Mouse (Mus musculus) hindbrain, embryonic 15.5 days (tissue): ENCODE measurements around the gene Cd8b1. TPM values are rescaled to one million over a fixed set of nuclear protein-coding genes. Genes with fewer than 3 reads are reported as not detected.

Source experiments
- ATAC-seq: fragments of 200-750 bp; cut with Nextera tagmentation; 2 replicates; pipeline ENCODE4 v1.8.0; 2017; ENCODE audit warnings: low read depth, moderate number of reproducible peaks, moderate TSS enrichment; ENCODE audit not compliant: low FRiP score
- H3K27ac ChIP-seq: fragments of 300-500 bp; sonication (generic); replicated peaks from 2 replicates; pipeline ENCODE4 v1.5.1; 2015; ENCODE audit warnings: mild to moderate bottlenecking, inconsistent platforms
- H3K27me3 ChIP-seq: fragments of 300-500 bp; sonication (generic); 2 replicates; pipeline ENCODE4 v1.6.1; 2015; ENCODE audit warnings: control low read depth, inconsistent platforms
- H3K36me3 ChIP-seq: fragments of 300-500 bp; sonication (generic); 2 replicates; pipeline ENCODE4 v1.6.1; 2015; ENCODE audit warnings: control low read depth, inconsistent platforms
- H3K4me1 ChIP-seq: fragments of 300-500 bp; sonication (generic); replicated peaks from 2 replicates; pipeline ENCODE4 v1.6.1; 2015; ENCODE audit warnings: control low read depth, inconsistent platforms
- H3K4me2 ChIP-seq: fragments of 300-500 bp; sonication (generic); 2 replicates; pipeline ENCODE4 v1.6.1; 2015; ENCODE audit warnings: moderate library complexity, mild to moderate bottlenecking, inconsistent platforms
- H3K4me3 ChIP-seq: fragments of 300-500 bp; sonication (generic); 2 replicates; pipeline ENCODE4 v1.5.1; 2015; ENCODE audit warnings: mild to moderate bottlenecking, inconsistent platforms
- H3K9ac ChIP-seq: fragments of 300-500 bp; sonication (generic); 2 replicates; pipeline ENCODE4 v1.6.1; 2015; ENCODE audit warnings: inconsistent platforms
- H3K9me3 ChIP-seq: fragments of 300-500 bp; sonication (generic); 2 replicates; pipeline ENCODE4 v1.6.1; 2016; ENCODE audit warnings: control low read depth, inconsistent platforms
- WGBS: fragments of 180-500 bp; shearing (Covaris S2); methylation state at CpG from one replicate; pipeline ENCODE4 v1.1.7; 2015; 5-methylcytosine and 5-hydroxymethylcytosine counted together
- polyA plus RNA-seq: library from polyadenylated mRNA; unstranded; fragments of >200 nt; fragmentation: Nextera tagmentation; extraction: Ambion mirVana; gene quantifications from 2 replicates; pipeline ENCODE4 v1.2.1, GENCODE M21; 2015

Cd8b1 gene
- polyA plus RNA-seq, 1 experiment from 2014 or later, result not detected

GRCm38 (mm10) chr6:71374921-71375320, 52.3 kb downstream of the Cd8b1 start:
- ATAC-seq, result no peak
- H3K27ac ChIP-seq, result no peak overlapping the region
- H3K4me1 ChIP-seq, result no peaks in the 10 kb centered on the region
- H3K4me2 ChIP-seq, result no peak overlapping the region
- no peaks in the 10 kb centered on the region for H3K27me3 ChIP-seq
- WGBS, result 76% methylated on average over 2 of the region's 2 CpGs
- no peaks in the 10 kb centered on the region for H3K9me3 ChIP-seq
- no peaks in the 10 kb centered on the region for H3K36me3 ChIP-seq
- H3K9ac ChIP-seq, result no peak overlapping the region
- H3K4me3 ChIP-seq, result no peak overlapping the region

GRCm38 (mm10) chr6:71376711-71377110, 54.1 kb downstream of the Cd8b1 start:
- Histone ChIP-seq H3K9me3 (no peaks in the 10 kb centered on the region), H3K36me3 (no peaks in the 10 kb centered on the region), H3K4me1 (no peaks in the 10 kb centered on the region), H3K4me3 (no peak overlapping the region), H3K9ac (no peak overlapping the region), H3K27ac (no peak overlapping the region), H3K27me3 (no peaks in the 10 kb centered on the region), H3K4me2 (no peak overlapping the region)
- no peak for ATAC-seq
- WGBS, result 97% methylated on average over 13 of the region's 13 CpGs

- no peaks in the 10 kb centered on the region for H3K9me3 ChIP-seq
- H3K4me3 ChIP-seq, result no peak overlapping the region
- WGBS, result 95% methylated on average over 5 of the region's 5 CpGs
- H3K27me3 ChIP-seq, result no peaks in the 10 kb centered on the region
- ATAC-seq, result no peak
- H3K36me3 ChIP-seq, result no peaks in the 10 kb centered on the region
- no peak overlapping the region for H3K9ac ChIP-seq
- no peak overlapping the region for H3K4me2 ChIP-seq
- H3K27ac ChIP-seq, result no peak overlapping the region
- no peaks in the 10 kb centered on the region for H3K4me1 ChIP-seq
Observed at GRCm38 (mm10) chr6:71381654-71382053, 59.1 kb downstream of the Cd8b1 start.

Other genes with a start within 250 kb of the Cd8b1 start
- 4.5 and 5.6 TPM in 2 replicates for gene Thnsl2, start 178.3 kb upstream of the Cd8b1 start, polyA plus RNA-seq
- 0.30 and 0.75 TPM in 2 replicates for gene Fabp1, start 123.0 kb upstream of the Cd8b1 start, polyA plus RNA-seq
- gene Krcc1, start 51.1 kb upstream of the Cd8b1 start, polyA plus RNA-seq, result 18.4 and 22.9 TPM in 2 replicates
- gene Smyd1, start 555 bp upstream of the Cd8b1 start, polyA plus RNA-seq, result 0.16 and 0.43 TPM in 2 replicates
- gene Cd8a, start 50.6 kb downstream of the Cd8b1 start, polyA plus RNA-seq, result not detected in 2 replicates
- 10.4 and 11.5 TPM in 2 replicates for gene Rmnd5a, start 117.8 kb downstream of the Cd8b1 start, polyA plus RNA-seq
- 25.5 and 26.5 TPM in 2 replicates for gene Rnf103, start 171.1 kb downstream of the Cd8b1 start, polyA plus RNA-seq
- gene Chmp3, start 221.0 kb downstream of the Cd8b1 start, polyA plus RNA-seq, result 54.1 and 56.7 TPM in 2 replicates